Mouse (Mus musculus) neutrophil, adult 59 days (primary cell): ENCODE data around the gene Naga. TPM values are rescaled to one million over a fixed set of nuclear protein-coding genes. Genes with fewer than 3 reads are reported as not detected.

Source experiments
- total RNA-seq, 2 experiments: library from RNA; stranded (reverse); gene quantifications; 1 replicate in 1 of 2; 2 replicates in 1 of 2; pipeline ENCODE4 v1.2.4; 2023

The Naga gene
- 100 to 1,000 TPM in 1 of 2 experiments, 10 to 100 TPM in 1; 93.8 to 108 TPM for total RNA-seq

DNA sequence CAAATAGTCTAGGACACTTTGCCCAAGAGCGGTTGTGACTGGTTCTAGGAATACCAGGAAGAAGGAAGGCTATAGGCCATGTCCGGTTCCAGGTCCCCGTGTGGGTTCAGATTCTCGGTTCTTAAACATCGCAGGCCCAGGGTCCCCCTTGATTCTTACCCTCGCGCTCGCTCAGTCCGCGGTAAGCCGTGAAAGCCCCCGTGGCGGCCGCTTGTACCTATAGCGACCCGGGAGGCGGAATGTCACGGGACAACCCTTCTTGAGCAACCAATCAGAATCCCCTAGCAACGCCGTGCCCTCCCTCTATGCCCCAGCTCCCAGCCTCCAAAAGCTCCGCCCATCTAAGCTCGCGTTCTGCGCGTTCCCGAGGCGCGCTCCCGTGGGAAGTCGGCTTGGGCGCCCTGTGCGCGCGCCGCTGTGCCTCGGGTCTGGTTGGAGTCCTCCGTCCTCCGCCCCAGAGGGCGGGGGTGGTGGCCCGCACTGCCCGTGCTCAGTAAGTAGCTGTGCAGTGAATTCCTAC, at the start of gene Naga, which contains the start of the genes Pheta2 and Smdt1:
Gene Naga, minus strand, starts transcription at position 333 of the 520 bp plus-strand sequence.
Gene Pheta2, plus strand, starts transcription at position 350 of the 520 bp plus-strand sequence.
Gene Smdt1, plus strand, starts transcription at position 367 of the 520 bp plus-strand sequence.

DNA sequence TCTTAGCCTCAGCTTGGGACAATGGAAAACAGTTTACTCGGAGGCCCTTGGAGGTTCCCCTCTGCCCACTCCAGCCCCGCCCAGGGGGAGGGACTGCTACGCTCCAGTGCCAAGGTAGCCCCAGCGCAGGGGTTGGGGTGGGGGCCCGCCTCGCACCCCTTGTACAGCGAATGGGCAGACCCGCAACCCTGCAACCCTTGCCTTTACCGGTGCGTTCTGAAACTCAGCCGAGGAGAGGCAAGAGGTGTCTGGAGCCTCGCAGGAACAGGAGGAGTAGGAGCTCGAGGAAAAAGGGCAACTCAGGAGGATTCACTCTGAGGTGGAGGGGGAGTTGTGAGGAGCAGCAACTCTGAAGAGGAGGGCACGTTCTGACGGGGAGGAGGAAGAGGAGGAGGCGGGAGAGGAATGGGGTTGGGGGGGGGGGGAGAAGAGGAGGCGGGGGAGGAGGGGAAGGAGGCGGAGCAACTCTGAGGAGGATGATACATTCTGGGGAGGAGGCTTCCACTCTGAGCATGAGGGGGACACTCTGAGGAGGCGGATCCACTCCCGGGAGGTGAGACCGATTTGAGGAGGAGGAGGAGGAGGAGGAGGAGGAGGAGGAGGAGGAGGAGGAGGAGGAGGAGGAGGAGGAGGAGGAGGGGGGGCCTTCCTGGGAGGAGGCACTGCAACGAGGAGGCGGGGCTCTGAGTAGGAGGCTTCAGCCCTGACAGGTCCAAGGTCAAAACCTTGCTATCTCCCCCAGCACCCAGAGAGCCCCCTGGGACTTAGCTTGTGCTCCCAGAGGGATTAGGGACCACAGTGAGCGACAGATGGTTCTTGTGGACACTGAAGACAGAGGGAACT, 41.4 kb upstream of the Naga start, which contains the start of gene Cyp2d22:
Gene Cyp2d22, minus strand, starts transcription at position 390 of the 843 bp plus-strand sequence.

DNA sequence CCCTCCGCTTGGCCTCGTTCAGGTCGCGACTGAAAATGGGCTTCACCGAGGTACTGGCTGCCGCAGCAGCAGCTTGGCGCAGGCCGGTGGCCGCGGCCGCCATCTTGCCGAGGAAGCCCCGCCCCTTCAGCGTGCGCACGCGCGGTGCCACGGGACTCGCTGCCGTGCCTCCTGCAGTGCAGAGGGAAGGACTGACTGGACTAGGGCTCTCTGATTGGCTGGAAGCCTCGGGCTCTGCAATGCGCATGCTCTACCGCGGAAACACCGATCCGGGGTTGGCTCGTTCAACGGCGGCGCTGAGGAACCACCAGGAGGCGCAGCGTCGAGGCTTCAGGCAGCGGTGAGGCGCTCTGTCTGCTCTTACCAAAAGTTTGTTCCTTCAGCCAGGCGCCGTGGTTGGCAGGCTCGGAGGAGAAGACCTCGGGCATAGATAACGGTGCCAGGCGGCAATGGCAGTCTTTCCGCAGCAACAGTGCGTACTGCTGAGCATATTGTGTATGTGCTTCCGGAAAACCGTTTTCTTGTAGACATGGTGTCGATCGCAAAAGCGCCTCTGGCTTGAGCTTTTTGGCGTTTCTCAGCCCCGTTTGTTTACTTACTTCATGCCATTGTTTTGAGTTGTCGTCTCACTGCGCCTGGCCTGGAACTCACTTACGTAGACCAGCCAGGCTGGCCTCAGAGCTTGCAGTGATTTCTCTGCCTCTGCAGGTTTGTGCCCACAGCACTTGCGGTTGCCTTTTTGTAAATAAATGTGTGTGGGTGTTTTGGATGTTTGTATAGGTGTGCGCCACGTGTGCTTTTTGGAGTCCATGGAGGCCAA, 15.6 kb upstream of the Naga start, which contains the start of gene Ndufa6:
Gene Ndufa6, minus strand, starts transcription at position 197 of the 820 bp plus-strand sequence.

DNA sequence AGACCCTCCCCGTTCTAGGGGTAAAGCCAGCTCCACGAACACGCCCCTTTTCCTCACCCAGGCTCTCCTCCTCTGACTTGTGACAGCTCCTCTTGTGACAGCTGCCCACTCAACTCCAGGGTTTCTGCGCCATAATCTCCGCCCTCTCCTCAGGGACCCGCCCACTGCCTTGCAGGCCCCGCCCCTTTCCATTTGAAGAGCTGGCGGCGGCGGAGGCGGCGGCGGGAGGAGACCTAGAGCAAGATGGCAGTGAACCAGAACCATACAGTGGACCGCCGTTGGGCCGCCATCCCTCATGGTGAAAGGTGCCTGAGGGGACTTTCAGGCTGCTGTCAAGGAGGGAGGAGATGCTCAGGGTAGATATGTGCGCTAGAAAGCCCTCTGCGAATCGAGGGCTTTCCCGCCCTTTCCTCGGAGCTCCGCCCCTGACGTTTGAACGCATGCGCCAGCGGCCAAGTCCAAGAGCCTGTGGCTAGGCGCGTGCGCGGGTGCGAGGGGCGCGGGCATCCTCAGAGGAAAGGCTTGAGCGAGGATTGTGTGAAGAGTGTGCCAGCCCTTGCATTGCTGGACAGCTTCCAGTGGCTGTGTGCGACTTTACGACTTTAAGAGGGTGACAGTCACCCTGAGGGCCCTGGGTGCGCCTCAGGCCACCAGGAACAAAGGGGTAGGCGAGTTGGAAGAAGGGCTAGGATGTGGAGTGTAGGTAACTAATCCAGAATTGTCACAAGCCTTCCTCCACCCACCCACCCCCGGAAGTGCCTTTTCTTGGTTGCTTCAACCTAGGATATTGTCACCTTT, 39.8 kb downstream of the Naga start, which contains the start of gene Wbp2nl:
Gene Wbp2nl, plus strand, starts transcription at position 191 of the 798 bp plus-strand sequence.

Other genes starting within 250 kb of the Naga start
- 10 to 100 TPM; 11.2 to 12.7 TPM for gene Ccdc134, start 211.0 kb downstream of the Naga start, total RNA-seq
- 10 to 100 TPM; 76.3 to 79.6 TPM for gene Srebf2, start 191.7 kb downstream of the Naga start, total RNA-seq
- gene Shisa8, start 126.1 kb downstream of the Naga start, total RNA-seq, result under 1 TPM in 1 of 2 experiments, not detected in 1; 0.40 TPM
- 1 to 10 TPM; 1.8 to 4.3 TPM for gene Tnfrsf13c, start 114.6 kb downstream of the Naga start, total RNA-seq
- 10 to 100 TPM; 11.5 to 16.9 TPM for gene Cenpm, start 94.2 kb downstream of the Naga start, total RNA-seq
- gene 1500009C09Rik, start 86.5 kb downstream of the Naga start, total RNA-seq, result not detected
- gene Sept3, start 64.0 kb downstream of the Naga start, total RNA-seq, result not detected
- gene Wbp2nl, start 40.0 kb downstream of the Naga start, total RNA-seq, result under 1 TPM; 0.35 to 0.42 TPM
- gene Pheta2, start within 50 bp of the Naga start, total RNA-seq, result 1 to 10 TPM; 1.8 to 2.8 TPM
- 100 to 1,000 TPM in 1 of 2 experiments, 10 to 100 TPM in 1; 83.7 to 103 TPM for gene Smdt1, start within 50 bp of the Naga start, total RNA-seq
- 10 to 100 TPM; 79.4 to 88.3 TPM for gene Ndufa6, start 15.4 kb upstream of the Naga start, total RNA-seq
- gene Cyp2d22, start 41.3 kb upstream of the Naga start, total RNA-seq, result 1 to 10 TPM in 1 of 2 experiments, under 1 TPM in 1; 0.99 to 1.5 TPM
- not detected for gene Cyp2d11, start 55.1 kb upstream of the Naga start, total RNA-seq
- gene Cyp2d10, start 68.3 kb upstream of the Naga start, total RNA-seq, result not detected
- not detected for gene Cyp2d9, start 94.5 kb upstream of the Naga start, total RNA-seq
- not detected for gene Cyp2d12, start 216.1 kb upstream of the Naga start, total RNA-seq